Mouse (Mus musculus) embryonic facial prominence, embryonic 11.5 days (tissue): Measurements from ENCODE around the gene Tyw1. TPM values are rescaled to one million over a fixed set of nuclear protein-coding genes. Genes with fewer than 3 reads are reported as not detected.
A peak's percentile ranks its signal among the peaks of the same experiment; 100 is the strongest.

Experiments
- ATAC-seq: fragments of 200-750 bp; cut with Nextera tagmentation; replicated peaks from 2 replicates; pipeline ENCODE4 v1.8.0; 2017; ENCODE audit warnings: low read depth; ENCODE audit not compliant: insufficient number of reproducible peaks, low FRiP score, low TSS enrichment
- DNase-seq: peaks from one replicate; pipeline ENCODE4 v3.0.0-alpha.2; 2015; ENCODE audit warnings: low spot score
- H3K27ac ChIP-seq: fragments of 300-500 bp; sonication (generic); replicated peaks from 2 replicates; pipeline ENCODE4 v1.5.1; 2014; ENCODE audit warnings: mild to moderate bottlenecking, low read depth, low read length, control low read depth
- H3K27me3 ChIP-seq: fragments of 300-500 bp; sonication (generic); 2 replicates; pipeline ENCODE4 v1.6.1; 2014; ENCODE audit warnings: mild to moderate bottlenecking, low read length, moderate library complexity, mixed read lengths; ENCODE audit not compliant: control insufficient read depth, insufficient read depth
- H3K36me3 ChIP-seq: fragments of 300-500 bp; sonication (generic); replicated peaks from 2 replicates; pipeline ENCODE4 v1.6.1; 2014; ENCODE audit warnings: low read depth, mild to moderate bottlenecking, low read length, moderate library complexity, mixed read lengths; ENCODE audit not compliant: control insufficient read depth, insufficient read depth
- H3K4me1 ChIP-seq: fragments of 300-500 bp; sonication (generic); 2 replicates; pipeline ENCODE4 v1.6.1; 2014; ENCODE audit warnings: low read length, mixed read lengths; ENCODE audit not compliant: control insufficient read depth, insufficient read depth
- H3K4me2 ChIP-seq: fragments of 300-500 bp; sonication (generic); 2 replicates; pipeline ENCODE4 v1.6.1; 2014; ENCODE audit warnings: low read depth, mild to moderate bottlenecking, control low read depth, low read length, moderate library complexity
- H3K4me3 ChIP-seq: fragments of 300-500 bp; sonication (generic); 2 replicates; pipeline ENCODE4 v1.5.1; 2014; ENCODE audit warnings: low read depth, low read length, control low read depth
- H3K9ac ChIP-seq: fragments of 300-500 bp; sonication (generic); replicated peaks from 2 replicates; pipeline ENCODE4 v1.6.1; 2014; ENCODE audit warnings: mild to moderate bottlenecking, control low read depth, low read length
- H3K9me3 ChIP-seq: fragments of 300-500 bp; sonication (generic); replicated peaks from 2 replicates; pipeline ENCODE4 v1.6.1; 2016; ENCODE audit warnings: mild to moderate bottlenecking, low read length, inconsistent platforms, mixed read lengths; ENCODE audit not compliant: control insufficient read depth
- WGBS: fragments of 180-500 bp; shearing (Covaris S2); extraction: QIAGEN DNeasy Blood & Tissue Kit; methylation state at CpG from one replicate; pipeline ENCODE4 v1.1.7; 2014; 5-methylcytosine and 5-hydroxymethylcytosine counted together
- polyA plus RNA-seq: library from polyadenylated mRNA; unstranded; fragments of >200 nt; fragmentation: Nextera tagmentation; extraction: Ambion mirVana; gene quantifications from 2 replicates; pipeline ENCODE4 v1.2.1, GENCODE M21; 2014

The Tyw1 gene
- polyA plus RNA-seq, 1 experiment from 2014 or later = 27.8 TPM

DNA sequence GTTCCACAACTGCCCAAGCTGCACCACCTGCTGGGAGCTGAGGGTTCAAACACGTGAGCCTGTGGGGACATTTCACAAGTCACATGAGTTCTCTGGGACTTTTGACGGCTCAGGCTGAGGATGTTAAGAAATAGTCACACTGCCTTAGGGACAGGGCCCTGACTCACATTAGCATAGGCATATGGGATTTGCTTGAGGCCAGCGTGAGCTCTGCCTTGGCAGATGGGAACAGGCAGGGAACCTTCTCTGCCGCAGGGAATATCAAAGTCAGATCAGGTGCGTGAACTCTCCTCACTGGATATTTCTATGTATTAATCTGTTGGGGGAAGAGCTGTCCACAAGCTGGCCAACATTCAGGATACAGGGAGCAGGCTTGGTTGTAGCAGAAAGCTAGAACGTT, 112.8 kb downstream of the Tyw1 start:
- Histone ChIP-seq H3K36me3 (no peaks in the 10 kb centered on the region), H3K4me1 (no peaks in the 10 kb centered on the region), H3K4me2 (no peak overlapping the region), H3K27me3 (no peaks in the 10 kb centered on the region), H3K4me3 (no peak overlapping the region), H3K9me3 (no peaks in the 10 kb centered on the region), H3K27ac (no peak overlapping the region), H3K9ac (no peak overlapping the region)
- DNase-seq = no peak
- no peak for ATAC-seq
- 75% methylated on average over 6 of the region's 6 CpGs for WGBS

GRCm38 (mm10) chr5:130369237-130369636, 113.8 kb downstream of the Tyw1 start, which contains the start of gene Caln1:
Caln1 (plus strand) TSS chr5:130369455.
- H3K9me3 ChIP-seq = no peaks in the 10 kb centered on the region
- no peaks in the 10 kb centered on the region for H3K36me3 ChIP-seq
- no peak within 1 kb of the TSS for H3K9ac ChIP-seq
- no peak within 1 kb of the TSS for H3K27ac ChIP-seq
- H3K4me1 ChIP-seq = no peaks in the 10 kb centered on the region
- DNase-seq (no peak), ATAC-seq (no peak)
- no peaks in the 10 kb centered on the region for H3K27me3 ChIP-seq
- H3K4me3 ChIP-seq = no peak within 1 kb of the TSS
- WGBS = 86% methylated on average over 11 of the region's 11 CpGs
- no peak within 1 kb of the TSS for H3K4me2 ChIP-seq

DNA sequence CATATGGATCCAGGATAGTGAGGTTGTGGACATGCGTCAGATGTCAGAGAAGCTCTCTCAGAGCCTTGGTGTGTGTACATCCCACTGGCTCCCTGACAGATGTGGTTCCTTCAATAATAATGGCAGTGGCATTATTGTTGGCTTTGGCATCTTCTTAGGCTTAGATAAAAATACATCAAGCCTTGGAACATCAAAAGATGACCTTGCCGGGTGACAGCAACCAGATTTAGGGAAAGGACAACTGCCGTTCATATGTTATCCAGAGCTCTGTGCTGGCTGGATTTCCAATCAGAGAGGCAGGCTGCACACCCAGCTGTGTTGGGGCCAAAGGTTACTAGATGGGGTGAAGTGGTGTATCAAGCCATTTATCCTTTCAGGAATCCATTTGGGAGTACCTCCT, 120.0 kb downstream of the Tyw1 start:
- WGBS = 87% methylated on average over 3 of the region's 3 CpGs
- no peak for ATAC-seq

DNA sequence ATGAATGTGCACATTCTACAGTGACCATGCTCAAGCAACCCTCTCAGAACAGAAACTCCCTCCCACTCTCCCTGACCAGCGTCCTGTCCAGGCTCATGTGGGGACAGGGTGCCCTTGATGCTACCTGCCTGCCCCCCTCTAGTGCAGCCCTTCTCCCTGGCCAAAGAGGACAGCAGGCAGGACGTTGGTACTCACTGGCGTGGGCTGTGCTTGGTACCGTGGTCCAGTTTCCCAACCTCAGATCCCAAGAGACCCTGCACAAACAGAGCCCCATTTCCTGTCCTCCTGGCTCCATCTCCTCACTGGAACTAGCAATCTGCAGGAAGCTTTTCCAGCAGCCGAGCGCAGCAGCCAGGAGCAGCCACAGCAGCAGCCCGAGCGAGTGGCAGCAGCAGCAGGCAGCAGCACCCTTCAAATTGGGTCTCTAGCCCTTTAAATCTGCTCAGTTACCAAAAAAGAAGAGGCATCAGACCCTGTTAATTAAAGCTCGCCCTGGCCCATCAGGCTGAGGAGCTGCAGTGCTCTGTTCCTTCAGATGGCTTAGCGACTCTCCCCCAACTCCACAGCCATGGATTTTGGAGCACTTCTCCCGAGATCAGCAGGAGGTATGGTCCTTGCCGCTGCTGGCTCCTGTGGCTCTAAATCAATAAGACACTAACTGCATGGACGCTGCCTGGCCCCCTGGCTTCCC, 128.9 kb downstream of the Tyw1 start, which contains the start of gene A330070K13Rik:
Gene A330070K13Rik (minus strand): TSS at position 410 of the 691 bp plus-strand sequence.
- DNase-seq = peak; percentile 25
- Histone ChIP-seq H3K4me3 (no peak within 1 kb of the TSS), H3K4me1 (no peaks in the 10 kb centered on the region), H3K9ac (no peak within 1 kb of the TSS), H3K27me3 (0 out of 2 replicates have a peak, but pooled peaks cover 2% of the 10 kb centered on the region), H3K27ac (no peak within 1 kb of the TSS), H3K9me3 (no peaks in the 10 kb centered on the region), H3K4me2 (peak within 1 kb of the TSS; percentile 2), H3K36me3 (no peaks in the 10 kb centered on the region)
- 10% methylated on average over 13 of the region's 13 CpGs for WGBS
- no peak for ATAC-seq

More for the DNA sequence above, 120.0 kb downstream of the Tyw1 start:
- no peaks in the 10 kb centered on the region for H3K36me3 ChIP-seq
- H3K4me3 ChIP-seq = no peak overlapping the region
- H3K4me2 ChIP-seq = no peak overlapping the region
- no peaks in the 10 kb centered on the region for H3K9me3 ChIP-seq
- no peak overlapping the region for H3K27ac ChIP-seq
- no peak for DNase-seq
- H3K9ac ChIP-seq = no peak overlapping the region
- H3K4me1 ChIP-seq = no peaks in the 10 kb centered on the region
- H3K27me3 ChIP-seq = no peaks in the 10 kb centered on the region

DNA sequence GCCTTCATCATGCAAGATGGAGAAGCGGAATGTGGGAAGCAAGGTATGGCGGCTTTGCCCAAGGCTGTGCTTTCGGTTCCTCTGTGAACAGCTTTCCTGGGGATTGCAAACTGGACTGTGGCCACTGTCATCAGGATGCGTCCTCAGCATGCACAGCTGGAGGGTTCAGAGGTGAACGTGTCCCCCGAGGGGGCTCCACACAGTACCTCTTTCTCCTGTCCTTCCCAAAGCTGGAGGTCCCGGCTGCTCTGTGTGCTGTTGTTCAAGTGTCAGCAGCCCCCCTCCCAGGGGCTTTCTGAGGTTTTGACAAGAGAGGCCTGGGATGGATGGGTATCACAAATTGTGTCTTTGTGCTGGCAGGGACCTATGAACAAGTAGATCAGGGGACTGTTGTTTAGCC, 131.0 kb downstream of the Tyw1 start:
- Histone ChIP-seq H3K9ac (no peak overlapping the region), H3K27me3 (0 out of 2 replicates have a peak, but pooled peaks cover 2% of the 10 kb centered on the region), H3K9me3 (no peaks in the 10 kb centered on the region), H3K27ac (no peak overlapping the region), H3K4me1 (no peaks in the 10 kb centered on the region), H3K36me3 (no peaks in the 10 kb centered on the region), H3K4me2 (no peak overlapping the region), H3K4me3 (no peak overlapping the region)
- WGBS = 29% methylated on average over 7 of the region's 7 CpGs
- DNase-seq = no peak
- no peak; the same call in 1 of the 2 replicates for ATAC-seq

Other genes with a start within 250 kb of the Tyw1 start
- gene Asl, start 226.4 kb upstream of the Tyw1 start, polyA plus RNA-seq = 21.0 and 29.6 TPM in 2 replicates
- gene Crcp, start 226.3 kb upstream of the Tyw1 start, polyA plus RNA-seq = 30.6 and 30.9 TPM in 2 replicates
- 70.4 and 72.9 TPM in 2 replicates for gene Tpst1, start 182.3 kb upstream of the Tyw1 start, polyA plus RNA-seq
- 4.9 and 5.0 TPM in 2 replicates for gene Kctd7, start 110.8 kb upstream of the Tyw1 start, polyA plus RNA-seq
- 23.6 and 25.1 TPM in 2 replicates for gene Rabgef1, start 83.8 kb upstream of the Tyw1 start, polyA plus RNA-seq
- gene Tmem248, start 38.5 kb upstream of the Tyw1 start, polyA plus RNA-seq = 34.5 and 37.1 TPM in 2 replicates
- gene Sbds, start 89 bp upstream of the Tyw1 start, polyA plus RNA-seq = 65.1 and 68.2 TPM in 2 replicates
- 0.38 and 0.49 TPM in 2 replicates for gene Caln1, start 113.8 kb downstream of the Tyw1 start, polyA plus RNA-seq
- not detected in 2 replicates for gene A330070K13Rik, start 129.0 kb downstream of the Tyw1 start, polyA plus RNA-seq